Mouse (Mus musculus): ENCODE data around the gene 4931428F04Rik. TPM values are rescaled to one million over a fixed set of nuclear protein-coding genes. Genes with fewer than 3 reads are reported as not detected.

4931428F04Rik gene
- total RNA-seq, 1 experiment = 4.2 TPM

GRCm38 (mm10) chr8:105270916-105271186 lies 18.8 kb downstream of the 4931428F04Rik start:
- H3K27ac ChIP-seq (ENCODE audit: insufficient read depth, low read depth, low read length, poor library complexity, severe bottlenecking) = no peak overlapping the region
- in situ Hi-C loops (cut with MboI; ENCODE audit: low sequenced_read_pairs in 2 of 2, unreplicated experiment in 2 of 2) = loop anchor here in 1 of 2 experiments (25.0 kb wide), 1 partner anchor 634 kb away; the partner anchor contains the start of genes Ciao2b and Rrad
- TF ChIP-seq ZNF384 (IDR thresholded peaks at IDR 0.05; ENCODE audit: low read depth, low read length) (no peak), MAFK (IDR thresholded peaks at IDR 0.05; ENCODE audit: insufficient read depth, low read depth, low read length) (no peak), ZC3H11A (IDR thresholded peaks at IDR 0.05; ENCODE audit: borderline replicate concordance, low read depth, low read length) (no peak), CHD2 (IDR thresholded peaks at IDR 0.05; ENCODE audit: low read depth, low read length) (no peak), HCFC1 (IDR thresholded peaks at IDR 0.05; ENCODE audit: borderline replicate concordance, insufficient read depth, low read length) (no peak)
- H3K9ac ChIP-seq (ENCODE audit: insufficient read depth, low read depth, low read length, poor library complexity, severe bottlenecking) = no peak overlapping the region
- H3K9me3 ChIP-seq (ENCODE audit: control insufficient read depth, insufficient read depth, low read depth, low read length) = no peaks in the 10 kb centered on the region
- no peaks in the 10 kb centered on the region for H3K36me3 ChIP-seq (ENCODE audit: control insufficient read depth, insufficient read depth, low read length, poor library complexity, severe bottlenecking)
- H3K4me1 ChIP-seq (ENCODE audit: control insufficient read depth in 2 of 2, insufficient read depth in 2 of 2, low read length in 2 of 2, poor library complexity in 1 of 2) = peaks cover 0 to 18% of the 10 kb centered on the region in 2 experiments; a peak in 1 of 4 replicates
- DNase-seq (ENCODE audit: low read depth, low spot score) = no peak
- peak overlapping the region; percentile 19 to 43; a peak in 2 of 4 replicates for H3K4me3 ChIP-seq (ENCODE audit: insufficient read depth in 1 of 2, low read depth in 1 of 2, low read length in 2 of 2, poor library complexity in 1 of 2, severe bottlenecking in 1 of 2)

- TF ChIP-seq HCFC1 (IDR thresholded peaks at IDR 0.05; ENCODE audit: borderline replicate concordance, insufficient read depth, low read length) (no peak), ZC3H11A (IDR thresholded peaks at IDR 0.05; ENCODE audit: borderline replicate concordance, low read depth, low read length) (no peak), ZNF384 (IDR thresholded peaks at IDR 0.05; ENCODE audit: low read depth, low read length) (no peak), CHD2 (IDR thresholded peaks at IDR 0.05; ENCODE audit: low read depth, low read length) (no peak), MAFK (IDR thresholded peaks at IDR 0.05; ENCODE audit: insufficient read depth, low read depth, low read length) (no peak)
- no peak for DNase-seq (ENCODE audit: low read depth, low spot score)
- in situ Hi-C loops (cut with MboI; ENCODE audit: low sequenced_read_pairs in 2 of 2, unreplicated experiment in 2 of 2) = loop anchor here in 1 of 2 experiments (25.0 kb wide), 1 partner anchor 633 kb away; the partner anchor contains the start of genes Ciao2b and Rrad
- Histone ChIP-seq H3K27ac (ENCODE audit: insufficient read depth, low read depth, low read length, poor library complexity, severe bottlenecking) (no peak overlapping the region), H3K9ac (ENCODE audit: insufficient read depth, low read depth, low read length, poor library complexity, severe bottlenecking) (0 out of 2 replicates have a peak overlapping the region, but pooled peaks have one; percentile 16), H3K4me3 (ENCODE audit: insufficient read depth in 1 of 2, low read depth in 1 of 2, low read length in 2 of 2, poor library complexity in 1 of 2, severe bottlenecking in 1 of 2) (peak overlapping the region; percentile 50 to 58; a peak in 3 of 4 replicates), H3K4me1 (ENCODE audit: control insufficient read depth in 2 of 2, insufficient read depth in 2 of 2, low read length in 2 of 2, poor library complexity in 1 of 2) (peaks cover 0 to 17% of the 10 kb centered on the region in 2 experiments; a peak in 1 of 4 replicates), H3K36me3 (ENCODE audit: control insufficient read depth, insufficient read depth, low read length, poor library complexity, severe bottlenecking) (no peaks in the 10 kb centered on the region), H3K9me3 (ENCODE audit: control insufficient read depth, insufficient read depth, low read depth, low read length) (no peaks in the 10 kb centered on the region)
These were observed 19.4 kb downstream of the 4931428F04Rik start for GRCm38 (mm10) chr8:105270101-105270915.

- in situ Hi-C loops (cut with MboI; ENCODE audit: low sequenced_read_pairs in 2 of 2, unreplicated experiment in 2 of 2) = loop anchor here in 1 of 2 experiments (25.0 kb wide), 1 partner anchor 632 kb away; the partner anchor contains the start of genes Ciao2b and Rrad
- Histone ChIP-seq H3K9me3 (ENCODE audit: control insufficient read depth, insufficient read depth, low read depth, low read length) (no peaks in the 10 kb centered on the region), H3K9ac (ENCODE audit: insufficient read depth, low read depth, low read length, poor library complexity, severe bottlenecking) (peak within 1 kb of the TSS; percentile 27; the same call in 1 of the 2 replicates), H3K4me1 (ENCODE audit: control insufficient read depth in 2 of 2, insufficient read depth in 2 of 2, low read length in 2 of 2, poor library complexity in 1 of 2) (peaks cover 0 to 15% of the 10 kb centered on the region in 2 experiments; a peak in 2 of 4 replicates), H3K36me3 (ENCODE audit: control insufficient read depth, insufficient read depth, low read length, poor library complexity, severe bottlenecking) (no peaks in the 10 kb centered on the region), H3K27ac (ENCODE audit: insufficient read depth, low read depth, low read length, poor library complexity, severe bottlenecking) (no peak within 1 kb of the TSS), H3K4me3 (ENCODE audit: insufficient read depth in 1 of 2, low read depth in 1 of 2, low read length in 2 of 2, poor library complexity in 1 of 2, severe bottlenecking in 1 of 2) (peak within 1 kb of the TSS; percentile 50 to 58)
- DNase-seq (ENCODE audit: low read depth, low spot score) = no peak
- no peak for TF ChIP-seq CHD2 (IDR thresholded peaks at IDR 0.05; ENCODE audit: low read depth, low read length)
- no peak for TF ChIP-seq MAFK (IDR thresholded peaks at IDR 0.05; ENCODE audit: insufficient read depth, low read depth, low read length)
- TF ChIP-seq HCFC1 (IDR thresholded peaks at IDR 0.05; ENCODE audit: borderline replicate concordance, insufficient read depth, low read length) = no peak
- no peak for TF ChIP-seq ZNF384 (IDR thresholded peaks at IDR 0.05; ENCODE audit: low read depth, low read length)
- no peak for TF ChIP-seq ZC3H11A (IDR thresholded peaks at IDR 0.05; ENCODE audit: borderline replicate concordance, low read depth, low read length)
These were observed 20.2 kb downstream of the 4931428F04Rik start, which contains the start of gene Hsf4 for GRCm38 (mm10) chr8:105269461-105269947. Gene Hsf4, plus strand, starts transcription at chr8:105269801.

- Histone ChIP-seq H3K9ac (ENCODE audit: insufficient read depth, low read depth, low read length, poor library complexity, severe bottlenecking) (peak overlapping the region; percentile 27; the same call in 1 of the 2 replicates), H3K27ac (ENCODE audit: insufficient read depth, low read depth, low read length, poor library complexity, severe bottlenecking) (no peak overlapping the region), H3K4me1 (ENCODE audit: control insufficient read depth in 2 of 2, insufficient read depth in 2 of 2, low read length in 2 of 2, poor library complexity in 1 of 2) (peaks cover 0 to 15% of the 10 kb centered on the region in 2 experiments; a peak in 2 of 4 replicates), H3K9me3 (ENCODE audit: control insufficient read depth, insufficient read depth, low read depth, low read length) (no peaks in the 10 kb centered on the region), H3K4me3 (ENCODE audit: insufficient read depth in 1 of 2, low read depth in 1 of 2, low read length in 2 of 2, poor library complexity in 1 of 2, severe bottlenecking in 1 of 2) (peak overlapping the region; percentile 50 to 58), H3K36me3 (ENCODE audit: control insufficient read depth, insufficient read depth, low read length, poor library complexity, severe bottlenecking) (no peaks in the 10 kb centered on the region)
- DNase-seq (ENCODE audit: low read depth, low spot score) = no peak
- in situ Hi-C loops (cut with MboI; ENCODE audit: low sequenced_read_pairs in 2 of 2, unreplicated experiment in 2 of 2) = loop anchor here in 1 of 2 experiments (25.0 kb wide), 1 partner anchor 632 kb away; the partner anchor contains the start of genes Ciao2b and Rrad
- TF ChIP-seq HCFC1 (IDR thresholded peaks at IDR 0.05; ENCODE audit: borderline replicate concordance, insufficient read depth, low read length) (no peak), ZNF384 (IDR thresholded peaks at IDR 0.05; ENCODE audit: low read depth, low read length) (no peak), CHD2 (IDR thresholded peaks at IDR 0.05; ENCODE audit: low read depth, low read length) (no peak), MAFK (IDR thresholded peaks at IDR 0.05; ENCODE audit: insufficient read depth, low read depth, low read length) (no peak), ZC3H11A (IDR thresholded peaks at IDR 0.05; ENCODE audit: borderline replicate concordance, low read depth, low read length) (no peak)
These were observed 20.6 kb downstream of the 4931428F04Rik start for GRCm38 (mm10) chr8:105269075-105269458.
